Mouse (Mus musculus) ovary, postnatal 10 days (tissue): ENCODE measurements around the gene Inpp4a.

ENCODE experiments used
- DNase-seq: peaks from one replicate; pipeline ENCODE4 v3.0.0; 2022; ENCODE audit warnings: low spot score

Gene Inpp4a

DNA sequence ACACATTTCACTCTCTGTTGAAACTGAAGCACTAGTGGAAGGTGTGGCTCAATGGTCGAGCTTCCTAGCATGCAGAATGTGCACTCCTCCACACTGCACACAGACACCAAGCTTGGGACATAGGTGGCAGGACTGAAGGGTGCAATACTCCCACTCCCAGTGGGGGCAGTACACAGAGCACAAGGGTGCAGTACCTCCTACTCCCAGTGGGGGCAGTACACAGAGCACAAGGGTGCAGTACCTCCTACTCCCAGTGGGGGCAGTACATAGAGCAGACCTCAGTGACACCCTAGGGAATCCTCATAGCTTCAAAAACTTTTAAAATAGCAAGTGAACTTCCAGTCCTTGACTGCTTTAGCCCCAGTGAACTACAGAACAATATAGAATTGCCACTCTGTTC, 119.8 kb downstream of the Inpp4a start:
- no peak for DNase-seq

DNA sequence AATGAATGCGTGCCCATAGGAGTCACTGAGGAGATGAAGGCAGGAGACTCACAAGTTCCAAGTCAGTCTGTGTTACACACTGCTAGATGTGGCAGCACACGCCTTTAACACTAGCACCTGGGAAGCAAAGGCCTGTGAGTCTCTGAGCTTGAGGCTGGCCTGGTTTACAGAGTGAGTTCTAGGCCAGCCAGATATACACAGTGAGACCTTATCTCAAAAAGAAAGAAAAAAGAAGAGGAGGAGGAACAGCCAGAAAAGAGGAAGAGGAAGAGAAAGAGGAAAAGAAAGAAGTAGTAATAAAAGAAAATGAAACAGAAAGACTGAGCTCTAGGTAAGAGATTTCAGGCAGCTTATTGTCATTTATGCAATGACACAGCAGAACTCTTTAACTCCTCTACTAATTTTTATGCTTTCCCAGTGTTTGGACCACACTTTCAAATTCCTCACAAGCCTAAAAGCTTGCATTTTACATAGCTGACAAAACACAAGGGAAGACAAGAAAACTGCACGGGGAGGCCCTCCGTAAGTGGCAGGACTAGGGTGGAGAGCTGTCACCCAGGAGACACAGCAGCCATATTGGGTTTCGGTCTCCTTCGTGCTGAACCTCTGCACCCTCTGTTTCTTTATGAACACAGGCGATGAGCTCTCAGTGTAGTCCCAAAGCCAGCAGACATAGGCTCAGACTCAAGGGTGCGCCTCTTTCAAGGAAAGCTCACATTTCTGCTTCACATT, 127.6 kb downstream of the Inpp4a start:
- no peak for DNase-seq

DNA sequence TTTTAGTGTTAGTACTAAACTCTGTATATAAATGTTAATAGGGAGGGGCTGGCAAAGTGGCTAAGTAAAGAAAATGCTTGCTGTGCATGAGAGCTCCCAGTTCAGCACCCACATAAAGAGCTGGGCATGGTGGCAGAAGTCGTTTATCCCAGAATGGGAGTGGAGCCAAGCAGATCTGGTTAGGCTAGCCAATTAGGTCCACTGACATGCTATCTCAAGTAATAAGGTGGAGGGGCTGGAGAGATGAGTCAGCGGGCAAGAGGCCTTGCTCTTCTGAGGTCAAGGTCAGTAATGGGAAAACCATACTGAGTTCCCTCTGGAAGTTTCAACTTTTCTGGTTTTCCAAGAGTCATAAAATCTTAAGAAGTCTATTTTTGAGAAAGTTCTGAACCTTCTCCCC, 129.2 kb downstream of the Inpp4a start:
- no peak for DNase-seq

DNA sequence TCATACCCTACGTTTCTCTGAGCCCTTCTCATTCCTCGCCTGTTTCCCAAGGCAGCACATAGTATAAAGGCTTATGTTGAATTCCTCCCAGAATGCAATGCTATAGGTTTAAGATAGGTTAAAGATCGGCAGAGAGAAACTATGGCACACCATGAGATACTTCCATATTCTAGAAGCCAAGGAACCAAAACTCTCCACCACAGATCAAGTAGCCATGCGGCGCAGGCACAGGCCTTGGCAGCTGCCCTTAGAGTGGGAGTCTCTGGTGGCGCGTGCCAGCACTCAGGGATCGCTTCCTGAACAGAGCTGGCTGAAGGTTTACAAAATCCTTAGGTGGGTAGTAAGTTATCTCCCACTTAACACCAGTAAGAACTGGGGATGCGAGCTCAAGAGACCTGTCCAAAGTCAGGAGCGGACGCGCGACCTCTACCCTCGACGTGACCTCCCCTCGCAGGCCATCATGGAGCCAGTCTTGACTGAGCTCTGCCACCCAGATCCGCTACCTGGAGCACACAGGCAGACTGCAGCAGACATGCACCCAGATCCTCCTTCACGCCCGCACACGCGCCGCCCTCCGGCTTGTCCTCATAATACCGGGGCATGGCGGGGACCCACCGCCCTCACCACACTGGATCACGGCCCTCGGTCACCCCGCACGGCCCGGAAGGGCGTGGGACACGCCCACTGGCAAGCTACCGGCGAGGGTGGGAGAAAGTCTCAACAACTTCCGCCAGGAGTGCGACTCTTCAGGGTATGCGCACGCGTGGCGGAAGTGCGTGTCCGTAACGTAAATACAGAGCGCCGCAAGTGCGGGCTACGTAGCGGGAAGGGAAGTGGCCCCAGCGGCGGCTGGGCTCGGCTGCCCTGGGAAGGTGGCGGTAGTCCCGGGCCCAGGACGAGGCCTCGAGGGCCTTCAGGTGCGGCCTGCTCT, 130.0 kb downstream of the Inpp4a start, which contains the start of the genes Coa5 and Unc50:
Coa5 (minus strand) TSS at position 738 of the 931 bp plus-strand sequence.
Unc50 (plus strand) TSS at position 774 of the 931 bp plus-strand sequence.
- peak; percentile 77 for DNase-seq

DNA sequence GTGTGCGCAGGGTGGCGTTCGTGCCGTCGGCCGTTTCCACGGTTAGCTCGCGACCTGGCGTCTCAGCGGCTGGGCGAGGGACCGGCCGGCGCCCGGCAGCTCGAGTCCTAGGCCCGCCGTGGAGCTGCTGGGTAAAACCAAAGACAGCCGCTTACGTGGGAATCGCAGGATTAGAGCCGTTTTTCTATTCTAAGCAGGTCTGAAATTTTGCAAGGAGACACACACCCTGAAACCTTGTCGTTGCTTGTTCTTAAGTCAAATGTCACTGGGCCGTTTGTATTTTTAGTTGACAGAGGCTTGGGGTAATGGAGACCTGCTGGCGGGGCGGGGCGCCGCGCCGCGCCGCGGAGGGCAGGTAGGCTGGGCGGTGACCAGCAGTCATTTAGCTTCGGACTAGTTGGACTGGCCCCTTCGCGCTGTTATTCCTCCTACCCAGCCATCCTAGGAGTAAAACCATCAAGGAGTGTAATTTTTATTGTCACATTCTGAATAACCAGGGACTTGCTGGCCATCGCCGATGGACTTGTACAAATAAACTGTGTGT, 130.7 kb downstream of the Inpp4a start:
- no peak for DNase-seq

DNA sequence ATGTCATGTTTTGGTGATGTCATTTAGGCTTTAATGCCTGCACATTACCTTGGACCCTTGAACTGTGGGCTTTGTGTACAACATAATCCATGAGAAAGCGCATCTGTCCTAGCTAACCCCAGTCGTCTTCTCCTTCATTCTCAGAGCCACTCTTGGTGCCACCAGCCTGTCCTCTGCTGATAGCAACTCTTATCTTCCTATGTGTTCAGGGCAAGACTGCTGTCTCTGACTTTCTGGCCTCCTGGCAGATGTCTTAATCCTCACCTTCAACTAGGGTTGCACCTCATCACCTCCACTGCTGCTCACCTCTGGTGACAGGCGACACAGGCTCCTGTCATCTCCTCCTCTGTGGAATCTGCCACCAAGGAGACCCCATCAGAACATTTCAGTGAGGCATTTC, 136.8 kb downstream of the Inpp4a start:
- no peak for DNase-seq

DNA sequence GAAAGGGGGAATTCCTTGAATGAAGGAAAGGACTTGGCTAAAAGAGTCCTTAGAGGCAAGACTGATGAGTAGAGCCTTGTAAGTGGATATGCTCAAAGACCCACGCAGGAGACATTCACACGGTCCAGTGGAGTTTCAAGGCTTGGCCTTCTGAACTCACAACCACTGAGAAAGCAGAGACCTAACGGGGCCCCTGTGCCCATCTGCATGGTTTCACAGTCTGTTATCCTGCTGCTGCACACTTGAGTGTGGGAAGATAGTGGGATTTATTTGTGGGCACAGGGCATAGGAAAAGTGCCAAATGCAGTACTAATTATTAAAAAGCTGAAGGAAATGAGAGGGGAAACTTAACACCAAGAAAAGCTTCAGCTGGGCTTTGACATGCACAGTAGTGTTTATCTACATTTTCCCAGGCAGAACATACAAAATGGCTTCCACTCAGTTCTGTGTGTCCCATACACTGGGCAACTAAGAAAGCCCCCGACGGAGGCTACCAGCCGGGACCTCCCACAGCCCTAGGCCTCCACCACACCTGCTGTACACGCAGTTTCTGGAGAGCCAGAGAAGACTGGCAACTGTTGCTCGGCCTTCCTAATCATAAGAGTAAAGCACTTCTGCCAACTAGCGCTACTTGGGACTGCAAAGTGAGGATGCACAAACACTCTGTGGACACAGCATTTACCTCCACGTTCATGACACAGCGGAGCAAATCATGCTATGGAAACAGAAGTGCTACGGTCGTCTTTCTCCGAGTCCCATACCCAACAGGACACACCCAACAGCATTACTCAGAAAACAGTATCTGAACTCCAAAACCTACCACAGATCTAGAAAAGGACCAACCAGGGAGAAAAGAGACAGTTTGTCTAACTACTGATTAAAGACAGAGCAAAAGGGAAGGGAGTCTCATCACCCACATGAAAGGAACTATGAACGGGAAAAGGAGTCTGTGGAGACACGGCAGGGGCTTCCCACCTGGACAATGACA, 143.5 kb downstream of the Inpp4a start:
- DNase-seq: no peak

DNA sequence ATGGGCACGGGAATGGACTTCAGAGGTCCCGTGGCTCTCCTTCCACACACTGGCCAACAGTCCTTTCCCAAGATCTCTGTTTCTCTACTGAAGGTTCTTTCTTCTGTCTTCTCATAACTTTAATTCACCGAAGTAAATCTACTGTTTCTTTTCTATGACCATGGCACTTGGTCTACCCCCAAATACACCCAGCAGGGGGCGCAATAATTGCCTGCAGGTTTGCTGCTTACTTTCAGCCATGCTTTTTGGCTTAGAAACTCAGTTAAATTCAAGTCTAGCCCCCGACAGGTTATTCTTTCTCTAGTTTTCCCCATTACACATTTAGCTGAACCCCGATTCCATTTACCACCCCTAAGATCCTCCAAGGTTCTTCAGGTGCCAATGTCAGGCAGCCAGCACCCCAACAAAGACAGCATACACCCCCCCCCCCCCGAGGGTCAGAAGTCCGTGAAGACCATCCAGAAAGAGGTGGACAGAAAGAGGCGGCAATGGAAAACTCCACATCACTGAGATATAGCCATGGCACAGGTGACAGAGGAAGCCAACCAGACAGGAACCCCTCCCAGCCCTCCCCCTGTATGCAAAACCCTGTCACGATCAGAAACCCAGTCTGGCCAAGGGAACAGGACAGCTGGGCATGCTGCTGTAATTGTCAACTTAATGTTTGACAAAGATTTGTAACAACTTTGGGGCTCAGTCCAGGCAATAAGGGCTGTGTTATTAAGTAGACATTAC, 148.9 kb downstream of the Inpp4a start:
- peak; percentile 11 for DNase-seq

DNA sequence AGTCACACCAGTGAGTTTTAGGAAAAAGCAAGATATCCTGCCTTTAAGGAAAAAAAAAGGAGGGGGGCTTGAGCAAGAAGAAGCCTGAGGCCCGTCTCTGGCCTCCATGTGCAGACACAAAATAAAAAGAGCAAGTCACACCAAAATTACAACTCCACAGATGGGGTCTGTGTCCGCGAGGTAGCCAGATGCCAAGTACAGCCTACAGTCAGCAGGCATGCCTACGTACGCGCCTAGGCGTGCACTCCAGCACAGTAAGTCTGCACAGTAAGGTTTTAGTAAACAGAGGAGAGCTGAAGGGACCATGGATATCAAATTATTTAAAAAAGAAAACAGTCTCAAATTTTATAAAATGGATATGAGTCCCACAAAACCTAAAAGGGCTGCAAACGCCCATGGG, 151.6 kb downstream of the Inpp4a start:
- no peak for DNase-seq

DNA sequence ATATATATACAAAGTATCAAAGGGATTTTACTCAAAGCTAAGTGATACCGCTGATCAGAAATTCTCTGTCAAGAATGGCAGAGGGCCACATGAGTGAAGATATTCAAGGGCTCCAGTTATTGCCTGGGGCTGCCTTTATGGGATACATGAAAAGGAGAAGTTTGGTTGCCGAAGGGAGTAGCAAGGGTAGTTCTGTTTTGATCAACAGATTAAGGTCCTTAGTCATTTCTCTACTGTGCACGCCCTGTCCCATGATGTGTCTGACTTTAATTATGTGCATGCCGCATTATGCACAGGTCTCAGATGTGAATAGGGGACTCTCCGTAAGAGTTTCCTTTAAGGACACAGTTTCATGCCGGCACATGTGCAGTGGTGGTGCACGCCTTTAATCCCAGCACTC, 157.9 kb downstream of the Inpp4a start:
- DNase-seq: no peak
